Mouse (Mus musculus) liver, postnatal 0 days (tissue): Measurements from ENCODE around the gene Gm20388.

Experiments
- CTCF ChIP-seq: sonication (generic); IDR thresholded peaks from 2 replicates; pipeline ENCODE4 v1.5.1; 2016; ENCODE audit warnings: antibody characterized with exemption, low read depth
- EP300 ChIP-seq: IDR thresholded peaks from 2 replicates; pipeline ENCODE4 v1.6.1; 2016; ENCODE audit warnings: antibody characterized with exemption, low read depth, mild to moderate bottlenecking

DNA sequence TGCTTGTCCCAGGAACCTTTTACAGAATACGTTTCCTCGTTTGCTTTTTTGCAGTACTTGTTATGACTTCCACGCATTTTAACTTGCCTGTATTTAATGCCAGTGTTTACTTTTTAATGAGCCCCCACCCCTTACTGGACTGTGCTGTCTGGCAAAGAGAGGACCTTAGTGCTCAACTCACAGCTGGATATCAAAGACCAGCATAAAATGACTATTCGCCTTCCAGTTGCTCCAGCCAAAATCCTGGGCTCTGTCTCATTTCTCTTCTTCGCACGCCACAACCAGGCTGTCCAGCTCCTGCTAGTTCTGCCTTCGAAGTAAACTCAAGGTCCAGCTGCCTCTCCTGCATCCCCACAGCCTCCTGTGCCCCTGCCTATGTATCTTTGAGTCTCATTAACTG is 932.4 kb downstream of the Gm20388 start:
- TF ChIP-seq CTCF (no peak), EP300 (no peak)
